Mouse (Mus musculus) neural tube, embryonic 11.5 days (tissue): ENCODE measurements at regions not wholly inside any gene's neighbourhood (a gene's known extent, or its start where the extent isn't known, plus 50 kb on each side); places are given as distances from the start of the nearest gene placed in this dataset.

ENCODE experiments used
- ATAC-seq: fragments of 200-750 bp; cut with Nextera tagmentation; 2 replicates; pipeline ENCODE4 v1.8.0; 2017; ENCODE audit warnings: moderate number of reproducible peaks, mild to moderate bottlenecking, moderate TSS enrichment, moderate library complexity; ENCODE audit not compliant: insufficient read depth, low FRiP score, low TSS enrichment
- DNase-seq: peaks from one replicate; pipeline ENCODE4 v3.0.0-alpha.2; 2015; ENCODE audit warnings: low spot score
- H3K27ac ChIP-seq: fragments of 300-500 bp; sonication (generic); 2 replicates; pipeline ENCODE4 v1.5.1; 2014; ENCODE audit warnings: low read depth, mild to moderate bottlenecking, low read length
- H3K27me3 ChIP-seq: fragments of 300-500 bp; sonication (generic); 2 replicates; pipeline ENCODE4 v1.6.1; 2014; ENCODE audit warnings: mild to moderate bottlenecking, low read length, mixed read lengths; ENCODE audit not compliant: control insufficient read depth, insufficient read depth
- H3K36me3 ChIP-seq: fragments of 300-500 bp; sonication (generic); 2 replicates; pipeline ENCODE4 v1.6.1; 2014; ENCODE audit warnings: mild to moderate bottlenecking, low read length, moderate library complexity, mixed read lengths; ENCODE audit not compliant: control insufficient read depth, insufficient read depth
- H3K4me1 ChIP-seq: fragments of 300-500 bp; sonication (generic); 2 replicates; pipeline ENCODE4 v1.6.1; 2014; ENCODE audit warnings: low read length, mixed read lengths; ENCODE audit not compliant: control insufficient read depth, insufficient read depth
- H3K4me2 ChIP-seq: fragments of 300-500 bp; sonication (generic); 2 replicates; pipeline ENCODE4 v1.6.1; 2014; ENCODE audit warnings: low read depth, mild to moderate bottlenecking, moderate library complexity
- H3K4me3 ChIP-seq: fragments of 300-500 bp; sonication (generic); 2 replicates; pipeline ENCODE4 v1.5.1; 2014; ENCODE audit warnings: low read depth, low read length
- H3K9ac ChIP-seq: fragments of 300-500 bp; sonication (generic); 2 replicates; pipeline ENCODE4 v1.6.1; 2014; ENCODE audit warnings: mild to moderate bottlenecking, low read length
- H3K9me3 ChIP-seq: fragments of 300-500 bp; sonication (generic); 2 replicates; pipeline ENCODE4 v1.6.1; 2016; ENCODE audit warnings: low read length; ENCODE audit not compliant: control insufficient read depth
- WGBS: fragments of 180-500 bp; shearing (Covaris S2); extraction: QIAGEN DNeasy Blood & Tissue Kit; methylation state at CpG from one replicate; pipeline ENCODE4 v1.1.7; 2014; 5-methylcytosine and 5-hydroxymethylcytosine counted together

GRCm38 (mm10) chr3:39592349-39593117, 705.8 kb downstream of the Fat4 start:
- Histone ChIP-seq H3K9me3 (no peaks in the 10 kb centered on the region), H3K4me1 (no peaks in the 10 kb centered on the region), H3K4me3 (no peak overlapping the region), H3K4me2 (no peak overlapping the region), H3K27ac (no peak overlapping the region), H3K27me3 (no peaks in the 10 kb centered on the region), H3K9ac (no peak overlapping the region), H3K36me3 (no peaks in the 10 kb centered on the region)
- DNase-seq (no peak), ATAC-seq (no peak)
- WGBS: 91% methylated on average over 4 of the region's 4 CpGs

GRCm38 (mm10) chr3:39609937-39610336, 723.2 kb downstream of the Fat4 start:
- peak; percentile 92 for ATAC-seq
- DNase-seq: peak; percentile 24
- 41% methylated on average over 3 of the region's 3 CpGs for whole genome bisulfite sequencing
- Histone ChIP-seq H3K27me3 (no peaks in the 10 kb centered on the region), H3K27ac (no peak overlapping the region), H3K4me2 (no peak overlapping the region), H3K9ac (no peak overlapping the region), H3K4me3 (no peak overlapping the region), H3K36me3 (no peaks in the 10 kb centered on the region), H3K4me1 (peaks cover 3% of the 10 kb centered on the region; the same call in 1 of the 2 replicates), H3K9me3 (no peaks in the 10 kb centered on the region)

GRCm38 (mm10) chr3:39612408-39612807, 725.7 kb downstream of the Fat4 start:
- 34% methylated on average over 7 of the region's 7 CpGs for WGBS
- Histone ChIP-seq H3K27me3 (no peaks in the 10 kb centered on the region), H3K4me1 (peaks cover 3% of the 10 kb centered on the region; the same call in 1 of the 2 replicates), H3K4me3 (no peak overlapping the region), H3K36me3 (no peaks in the 10 kb centered on the region), H3K9ac (no peak overlapping the region), H3K27ac (no peak overlapping the region), H3K9me3 (no peaks in the 10 kb centered on the region), H3K4me2 (no peak overlapping the region)
- no peak for DNase-seq
- 0 out of 2 replicates have a peak, but pooled peaks have one; percentile 35 for ATAC-seq

- Histone ChIP-seq H3K4me3 (no peak overlapping the region), H3K27ac (no peak overlapping the region), H3K4me1 (no peaks in the 10 kb centered on the region), H3K4me2 (no peak overlapping the region), H3K27me3 (no peaks in the 10 kb centered on the region), H3K9me3 (no peaks in the 10 kb centered on the region), H3K9ac (no peak overlapping the region), H3K36me3 (no peaks in the 10 kb centered on the region)
- 56% methylated on average over 5 of the region's 5 CpGs for WGBS
- ATAC-seq: no peak
- DNase-seq: no peak
Observed at GRCm38 (mm10) chr3:39637924-39638323, 751.2 kb downstream of the Fat4 start.

- Histone ChIP-seq H3K9me3 (no peaks in the 10 kb centered on the region), H3K4me2 (no peak overlapping the region), H3K4me1 (no peaks in the 10 kb centered on the region), H3K27ac (no peak overlapping the region), H3K4me3 (no peak overlapping the region), H3K27me3 (no peaks in the 10 kb centered on the region), H3K9ac (no peak overlapping the region), H3K36me3 (no peaks in the 10 kb centered on the region)
- DNase-seq: no peak
- no peak for ATAC-seq
- 69% methylated on average over 3 of the region's 3 CpGs for WGBS
Observed at GRCm38 (mm10) chr3:39643194-39643593, 756.5 kb downstream of the Fat4 start.

GRCm38 (mm10) chr3:39666817-39667216, 780.1 kb downstream of the Fat4 start:
- Histone ChIP-seq H3K9me3 (no peaks in the 10 kb centered on the region), H3K27ac (no peak overlapping the region), H3K36me3 (no peaks in the 10 kb centered on the region), H3K27me3 (no peaks in the 10 kb centered on the region), H3K4me1 (no peaks in the 10 kb centered on the region), H3K4me2 (no peak overlapping the region), H3K4me3 (no peak overlapping the region), H3K9ac (no peak overlapping the region)
- 92% methylated on average over 3 of the region's 3 CpGs for WGBS
- ATAC-seq (no peak), DNase-seq (no peak)

- DNase-seq (no peak), ATAC-seq (no peak)
- Histone ChIP-seq H3K4me2 (no peak overlapping the region), H3K4me1 (no peaks in the 10 kb centered on the region), H3K9me3 (no peaks in the 10 kb centered on the region), H3K36me3 (no peaks in the 10 kb centered on the region), H3K27ac (no peak overlapping the region), H3K27me3 (no peaks in the 10 kb centered on the region), H3K4me3 (no peak overlapping the region), H3K9ac (no peak overlapping the region)
- WGBS: 75% methylated on average over 1 of the region's 1 CpGs
Observed at GRCm38 (mm10) chr3:39669145-39669544, 782.4 kb downstream of the Fat4 start.

- no peak for ATAC-seq
- no peaks in the 10 kb centered on the region for H3K9me3 ChIP-seq
- H3K4me3 ChIP-seq: no peak overlapping the region
- no peak overlapping the region for H3K9ac ChIP-seq
- H3K27ac ChIP-seq: no peak overlapping the region
- no peak for DNase-seq
- no peak overlapping the region for H3K4me2 ChIP-seq
- H3K27me3 ChIP-seq: no peaks in the 10 kb centered on the region
- no peaks in the 10 kb centered on the region for H3K4me1 ChIP-seq
- WGBS: 93% methylated on average over 7 of the region's 7 CpGs
- no peaks in the 10 kb centered on the region for H3K36me3 ChIP-seq
Observed at GRCm38 (mm10) chr3:39673997-39674396, 787.3 kb downstream of the Fat4 start.

- no peaks in the 10 kb centered on the region for H3K9me3 ChIP-seq
- no peaks in the 10 kb centered on the region for H3K4me1 ChIP-seq
- no peaks in the 10 kb centered on the region for H3K36me3 ChIP-seq
- H3K27me3 ChIP-seq: no peaks in the 10 kb centered on the region
- DNase-seq (no peak), ATAC-seq (no peak)
- WGBS: 79% methylated on average over 10 of the region's 10 CpGs
- H3K4me2 ChIP-seq: no peak overlapping the region
- H3K4me3 ChIP-seq: no peak overlapping the region
- H3K9ac ChIP-seq: no peak overlapping the region
- H3K27ac ChIP-seq: no peak overlapping the region
Observed at GRCm38 (mm10) chr3:39674927-39675326, 788.2 kb downstream of the Fat4 start.
